Comparison of ENCODE assay signal across 10 mouse cellular contexts in the genomic region with DNA sequence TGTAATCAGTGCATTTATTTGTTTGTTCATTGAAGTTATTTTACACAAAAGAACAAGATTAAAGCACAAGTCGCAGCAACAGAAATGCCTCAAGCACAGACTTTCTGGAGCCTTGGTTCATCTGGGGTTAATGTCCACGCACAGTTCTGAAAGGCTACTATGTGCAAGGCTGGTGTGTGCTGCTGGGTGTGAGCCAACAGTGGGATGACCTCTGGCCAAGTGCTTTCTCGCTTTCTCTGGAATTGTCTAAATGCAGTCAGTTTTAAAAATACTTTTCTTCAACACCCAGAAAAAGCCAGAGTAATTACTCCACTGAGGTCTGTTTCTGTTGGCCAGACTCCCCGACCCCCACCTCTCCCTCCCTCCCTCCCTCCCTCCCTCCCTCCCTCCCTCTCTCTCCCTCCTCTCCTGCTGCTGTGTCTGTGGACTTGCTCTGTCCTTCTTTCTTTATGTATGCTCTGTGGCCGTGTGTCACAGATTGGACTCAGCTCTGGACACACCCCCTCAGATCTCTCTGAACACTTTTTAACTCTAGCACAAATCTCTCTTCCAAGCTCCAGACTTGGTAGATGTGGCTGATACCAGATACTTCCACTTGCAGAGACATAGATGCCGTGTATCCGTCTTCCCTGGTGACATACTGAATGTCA.
DNase-seq lines count a peak whose midpoint lies in the region; ATAC-seq and TF ChIP-seq lines count a peak whose summit lies in the region.
"Had no signal": no experiment of that assay in that cellular context is flagged by ENCODE, and none has a peak within 500 bp of the region (broad histone marks: within the 10 kb centered on the region; RNA-seq: fewer than 3 reads in every experiment).

No protein-coding gene starts in this region.

- H3K36me3 ChIP-seq in hindbrain, postnatal 0 days (ENCODE audit: insufficient read depth, low read length), result no peaks in the 10 kb centered on the region
- no peaks in the 10 kb centered on the region for H3K36me3 ChIP-seq in hindbrain, embryonic 13.5 days
- H3K36me3 ChIP-seq in kidney, embryonic 16.5 days (ENCODE audit: insufficient read depth, low read length), result no peaks in the 10 kb centered on the region
- H3K36me3 ChIP-seq in stomach, postnatal 0 days (ENCODE audit: control insufficient read depth, insufficient read depth, low read length), result no peaks in the 10 kb centered on the region

- no peaks in the 10 kb centered on the region for H3K4me1 ChIP-seq in hindbrain, postnatal 0 days (ENCODE audit: insufficient read depth, low read length)
- 0 out of 2 replicates have a peak, but pooled peaks cover 8% of the 10 kb centered on the region for H3K4me1 ChIP-seq in hindbrain, embryonic 13.5 days (replicated peaks)
- peaks cover 3% of the 10 kb centered on the region; the same call in 1 of the 2 replicates for H3K4me1 ChIP-seq in kidney, embryonic 16.5 days (ENCODE audit: insufficient read depth, low read length)
- H3K4me1 ChIP-seq in stomach, postnatal 0 days (replicated peaks; ENCODE audit: control insufficient read depth, insufficient read depth), result no peaks in the 10 kb centered on the region

- no peak overlapping the region for H3K27ac ChIP-seq in hindbrain, postnatal 0 days
- H3K27ac ChIP-seq in hindbrain, embryonic 13.5 days, result no peak overlapping the region
- H3K27ac ChIP-seq in kidney, embryonic 16.5 days (ENCODE audit: low read length), result peak overlapping the region; percentile 25; the same call in 1 of the 2 replicates
- H3K27ac ChIP-seq in stomach, postnatal 0 days (replicated peaks), result no peak overlapping the region
- H3K27ac ChIP-seq: liver, embryonic 13.5 days had no signal

- no peak overlapping the region for H3K4me2 ChIP-seq in hindbrain, postnatal 0 days (ENCODE audit: low read depth, low read length)
- no peak overlapping the region for H3K4me2 ChIP-seq in hindbrain, embryonic 13.5 days
- H3K4me2 ChIP-seq in kidney, embryonic 16.5 days (replicated peaks; ENCODE audit: low read depth, low read length), result no peak overlapping the region
- no peak overlapping the region for H3K4me2 ChIP-seq in stomach, postnatal 0 days (replicated peaks; ENCODE audit: low read depth)
- H3K4me2 ChIP-seq: liver, embryonic 13.5 days had no signal

- WGBS in hindbrain, postnatal 0 days, result 53% methylated on average over 7 of the region's 7 CpGs
- WGBS in hindbrain, embryonic 13.5 days, result 67% methylated on average over 7 of the region's 7 CpGs
- WGBS in kidney, embryonic 16.5 days, result 40% methylated on average over 7 of the region's 7 CpGs
- WGBS in stomach, postnatal 0 days, result 42% methylated on average over 6 of the region's 7 CpGs

- no peak overlapping the region for H3K4me3 ChIP-seq in hindbrain, postnatal 0 days (ENCODE audit: low read length)
- no peak overlapping the region for H3K4me3 ChIP-seq in hindbrain, embryonic 13.5 days
- no peak overlapping the region for H3K4me3 ChIP-seq in kidney, embryonic 16.5 days (ENCODE audit: low read length)
- no peak overlapping the region for H3K4me3 ChIP-seq in stomach, postnatal 0 days (ENCODE audit: low read depth, low read length)
- H3K4me3 ChIP-seq: liver, embryonic 13.5 days had no signal

- no peaks in the 10 kb centered on the region for H3K27me3 ChIP-seq in hindbrain, postnatal 0 days (ENCODE audit: insufficient read depth, low read length)
- H3K27me3 ChIP-seq in hindbrain, embryonic 13.5 days, result no peaks in the 10 kb centered on the region
- H3K27me3 ChIP-seq in kidney, embryonic 16.5 days (ENCODE audit: insufficient read depth, low read length), result no peaks in the 10 kb centered on the region
- no peaks in the 10 kb centered on the region for H3K27me3 ChIP-seq in stomach, postnatal 0 days (ENCODE audit: control insufficient read depth, insufficient read depth, low read length)
- H3K27me3 ChIP-seq: liver, embryonic 13.5 days had no signal

- ATAC-seq in hindbrain, postnatal 0 days, result 0 out of 2 replicates have a peak, but pooled peaks have one; percentile 21
- ATAC-seq in hindbrain, embryonic 13.5 days (ENCODE audit: low FRiP score), result no peak
- ATAC-seq in kidney, embryonic 16.5 days (ENCODE audit: low FRiP score, low TSS enrichment), result peak; percentile 73
- peak; percentile 51; the same call in 1 of the 2 replicates for ATAC-seq in stomach, postnatal 0 days (ENCODE audit: low FRiP score, low TSS enrichment)
- ATAC-seq in megakaryocyte, adult 5-6 weeks (ENCODE audit: poor library complexity, severe bottlenecking), result no peak

- no peak for TF ChIP-seq CTCF in hindbrain, postnatal 0 days (IDR thresholded peaks at IDR 0.05; ENCODE audit: low read depth)
- TF ChIP-seq CTCF in stomach, postnatal 0 days (IDR thresholded peaks at IDR 0.05; ENCODE audit: low read depth), result no peak

- no peak overlapping the region for H3K9ac ChIP-seq in hindbrain, postnatal 0 days (replicated peaks; ENCODE audit: low read length)
- no peak overlapping the region for H3K9ac ChIP-seq in hindbrain, embryonic 13.5 days
- H3K9ac ChIP-seq in kidney, embryonic 16.5 days (replicated peaks; ENCODE audit: low read length), result no peak overlapping the region
- H3K9ac ChIP-seq in stomach, postnatal 0 days (ENCODE audit: low read length), result no peak overlapping the region
- H3K9ac ChIP-seq: liver, embryonic 13.5 days had no signal

- peak; percentile 19 for DNase-seq in hindbrain, postnatal 0 days (ENCODE audit: low spot score)
- peak; percentile 74 for DNase-seq in testis, postnatal 10 days (ENCODE audit: low spot score)
- DNase-seq in testis, postnatal 14 days (ENCODE audit: low spot score), result no peak
- peak; percentile 34 for DNase-seq in stomach, postnatal 0 days (ENCODE audit: low spot score)
- no peak for DNase-seq in urinary bladder, postnatal 14 days (ENCODE audit: low spot score)
- DNase-seq: liver, embryonic 13.5 days had no signal

- TF ChIP-seq EP300 in stomach, postnatal 0 days (optimal IDR thresholded peaks at IDR 0.05), result no peak

- no peaks in the 10 kb centered on the region for H3K9me3 ChIP-seq in hindbrain, postnatal 0 days (ENCODE audit: low read length)
- no peaks in the 10 kb centered on the region for H3K9me3 ChIP-seq in hindbrain, embryonic 13.5 days
- no peaks in the 10 kb centered on the region for H3K9me3 ChIP-seq in kidney, embryonic 16.5 days (ENCODE audit: low read length)
- no peaks in the 10 kb centered on the region for H3K9me3 ChIP-seq in stomach, postnatal 0 days (ENCODE audit: control insufficient read depth, low read length)
- H3K9me3 ChIP-seq: G1E; liver, embryonic 13.5 days had no signal

Comparison
In these comparisons a context has a peak if more than half of its experiments do, and no peak if none do; other contexts are left out.
1. ATAC-seq: peak in hindbrain, postnatal 0 days (single experiment), kidney, embryonic 16.5 days (single experiment) and stomach, postnatal 0 days (single experiment); none in hindbrain, embryonic 13.5 days (single experiment) and megakaryocyte, adult 5-6 weeks (single experiment).
2. DNase-seq: peak in hindbrain, postnatal 0 days (single experiment), testis, postnatal 10 days (single experiment) and stomach, postnatal 0 days (single experiment); none in testis, postnatal 14 days (single experiment) and urinary bladder, postnatal 14 days (single experiment).